Mouse (Mus musculus): ENCODE data around the gene Mfap4.

The Mfap4 gene

GRCm38 (mm10) chr11:61481239-61482090 lies 3.8 kb upstream of the Mfap4 start:
- DNase-seq (ENCODE audit: low spot score), result no peak

DNA sequence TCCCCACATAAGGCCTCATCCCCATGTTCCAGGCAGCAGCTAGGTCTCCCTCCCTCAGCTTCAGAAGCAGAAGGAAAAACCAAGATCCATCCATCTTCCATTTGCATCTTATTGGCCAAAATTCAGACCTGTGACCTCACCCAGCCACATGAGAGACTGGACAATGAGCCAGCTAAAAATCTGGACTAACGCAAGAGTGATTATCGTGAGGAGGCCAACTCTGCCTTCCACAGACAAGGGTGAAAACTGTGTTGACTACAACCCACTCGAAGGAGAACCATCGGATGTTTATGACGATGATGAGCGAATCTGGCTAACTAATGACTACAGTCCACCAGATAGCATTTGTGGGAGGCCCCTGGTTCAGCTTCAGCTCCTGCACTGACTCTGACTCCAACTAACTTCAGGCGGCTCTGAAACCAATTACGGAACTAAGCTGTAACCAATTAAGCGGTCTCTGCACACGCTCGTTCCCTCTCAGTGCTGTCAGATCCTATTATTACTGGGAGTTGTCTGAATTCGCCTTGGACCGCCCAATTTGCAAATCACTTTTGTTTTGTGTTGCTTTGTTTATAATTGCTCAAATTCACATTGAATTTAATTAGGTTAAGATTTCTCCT lies 1.9 kb upstream of the Mfap4 start:
- DNase-seq (ENCODE audit: low spot score), result no peak

DNA sequence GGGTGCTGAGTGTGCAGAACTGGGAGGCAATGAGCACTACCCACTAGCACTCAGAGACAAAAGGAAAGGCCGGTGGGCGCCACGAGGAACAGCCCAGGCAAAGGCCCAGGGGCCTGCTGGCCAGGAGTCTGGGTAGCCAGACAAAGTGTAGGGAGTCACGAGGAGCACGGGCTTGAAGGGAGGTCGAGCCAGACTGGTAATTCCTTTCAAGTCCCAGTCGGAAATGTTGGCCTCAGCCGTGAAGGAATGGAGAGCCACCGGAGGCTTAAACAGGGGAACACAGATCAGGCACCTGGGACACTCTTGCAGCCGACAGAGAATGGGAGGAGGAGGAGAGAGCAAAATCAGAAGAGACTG lies 997 bp upstream of the Mfap4 start:
- no peak for DNase-seq (ENCODE audit: low spot score)

- no peak for DNase-seq (ENCODE audit: low spot score)
Observed at GRCm38 (mm10) chr11:61485541-61486457, 568 bp downstream of the Mfap4 start.

DNA sequence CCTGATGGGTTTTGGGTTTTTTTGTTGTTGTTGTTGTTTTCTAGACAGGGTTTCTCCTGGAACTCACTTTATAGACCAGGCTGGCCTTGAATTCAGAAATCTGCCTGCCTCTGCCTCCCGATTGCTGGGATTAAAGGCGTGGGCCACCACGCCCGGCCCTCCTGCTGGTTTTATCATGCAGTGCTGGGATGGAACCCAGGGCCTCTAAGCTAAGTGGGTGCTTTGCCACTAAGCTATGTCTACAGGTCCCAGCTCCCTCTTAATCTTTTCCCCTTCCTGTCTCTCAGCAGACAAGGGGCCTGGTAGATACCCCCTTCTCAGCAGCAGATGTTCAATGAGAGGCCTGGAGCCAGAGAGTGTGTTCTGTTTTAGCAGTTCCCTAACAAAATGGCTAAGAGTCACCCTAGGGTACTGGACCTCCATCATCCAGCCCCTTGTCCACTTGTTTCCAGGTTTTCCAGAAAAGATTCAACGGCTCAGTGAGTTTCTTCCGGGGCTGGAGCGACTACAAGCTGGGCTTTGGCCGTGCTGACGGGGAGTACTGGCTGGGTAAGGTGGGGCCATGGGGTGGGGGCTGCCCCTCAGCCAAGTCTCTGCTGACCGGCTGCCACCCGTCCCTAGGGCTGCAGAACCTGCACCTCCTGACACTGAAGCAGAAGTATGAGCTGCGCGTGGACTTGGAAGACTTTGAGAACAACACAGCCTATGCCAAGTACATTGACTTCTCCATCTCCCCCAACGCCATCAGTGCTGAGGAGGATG lies 1.4 kb downstream of the Mfap4 start:
- no peak for DNase-seq (ENCODE audit: low spot score)

DNA sequence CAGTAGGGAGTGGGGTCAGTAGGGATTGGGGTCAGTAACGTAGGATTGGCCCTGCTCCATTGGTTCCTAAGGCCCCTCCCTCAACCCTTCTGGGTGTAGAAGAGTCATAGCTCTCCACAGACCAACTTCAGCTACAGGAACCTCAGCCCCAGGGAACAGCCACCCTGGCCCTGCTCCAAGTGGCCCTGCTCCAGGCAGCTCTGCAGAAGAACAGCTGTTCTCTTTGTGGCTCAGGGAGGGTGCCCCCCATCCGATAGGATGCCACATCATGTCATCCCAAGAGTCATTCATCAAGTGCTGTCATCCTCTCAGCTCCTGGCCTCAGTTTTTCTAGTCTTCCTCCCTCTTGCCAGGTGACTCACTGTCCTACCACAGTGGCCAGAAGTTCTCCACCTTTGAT lies 2.2 kb downstream of the Mfap4 start:
- peak; percentile 70 for DNase-seq (ENCODE audit: low spot score)

GRCm38 (mm10) chr11:61487936-61488335 lies 2.7 kb downstream of the Mfap4 start:
- no peak for DNase-seq (ENCODE audit: low spot score)

DNA sequence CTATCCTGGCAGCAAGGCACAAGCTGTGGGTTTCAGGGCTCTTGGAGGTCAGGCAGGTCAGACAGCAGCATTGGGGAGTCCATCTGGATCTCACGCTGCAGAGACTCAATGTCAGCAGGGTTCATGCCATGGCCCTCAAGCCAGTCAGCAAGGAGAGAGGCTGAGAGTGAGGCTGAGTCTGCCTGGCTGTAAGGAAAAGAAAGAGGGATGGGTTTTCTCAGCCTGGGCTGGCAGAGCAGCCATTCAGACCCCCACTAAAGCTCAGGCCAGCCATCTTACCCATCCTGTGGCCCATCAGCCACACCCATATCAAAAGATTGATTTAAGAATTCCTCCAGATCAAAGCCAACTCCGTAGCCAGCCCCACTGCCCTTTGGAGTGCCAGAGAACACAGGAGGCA lies 3.9 kb downstream of the Mfap4 start:
- DNase-seq (ENCODE audit: low spot score), result no peak

DNA sequence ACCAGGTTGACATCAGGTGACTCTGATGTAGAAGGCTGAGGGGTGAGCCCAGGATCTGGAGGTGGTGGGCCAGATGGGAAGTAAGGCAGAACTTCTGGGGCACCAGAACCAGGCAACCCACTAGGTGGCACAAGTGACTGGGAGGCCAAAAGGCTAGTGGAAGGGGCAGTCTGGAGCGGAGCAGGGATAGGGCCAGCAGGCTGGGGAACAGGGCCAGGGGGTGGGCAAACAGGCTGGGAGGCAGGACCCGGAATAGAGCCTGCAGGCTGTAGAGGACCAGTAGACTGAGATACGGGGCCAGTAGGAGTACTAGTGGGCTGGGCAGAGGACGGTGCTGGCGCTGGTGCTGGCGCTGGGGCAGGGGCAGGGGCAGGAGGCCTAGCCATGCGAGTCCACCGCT lies 4.6 kb downstream of the Mfap4 start:
- DNase-seq (ENCODE audit: low spot score), result no peak

GRCm38 (mm10) chr11:61490944-61491520 lies 5.8 kb downstream of the Mfap4 start:
- DNase-seq (ENCODE audit: low spot score), result no peak

GRCm38 (mm10) chr11:61492749-61493401 lies 7.6 kb downstream of the Mfap4 start:
- no peak for DNase-seq (ENCODE audit: low spot score)

GRCm38 (mm10) chr11:61493525-61494128 lies 8.4 kb downstream of the Mfap4 start:
- no peak for DNase-seq (ENCODE audit: low spot score)

GRCm38 (mm10) chr11:61494129-61494997 lies 9.1 kb downstream of the Mfap4 start, which contains the start of gene Mapk7:
Mapk7 (minus strand) TSS chr11:61494406.
- DNase-seq (ENCODE audit: low spot score), result peak; percentile 98

DNA sequence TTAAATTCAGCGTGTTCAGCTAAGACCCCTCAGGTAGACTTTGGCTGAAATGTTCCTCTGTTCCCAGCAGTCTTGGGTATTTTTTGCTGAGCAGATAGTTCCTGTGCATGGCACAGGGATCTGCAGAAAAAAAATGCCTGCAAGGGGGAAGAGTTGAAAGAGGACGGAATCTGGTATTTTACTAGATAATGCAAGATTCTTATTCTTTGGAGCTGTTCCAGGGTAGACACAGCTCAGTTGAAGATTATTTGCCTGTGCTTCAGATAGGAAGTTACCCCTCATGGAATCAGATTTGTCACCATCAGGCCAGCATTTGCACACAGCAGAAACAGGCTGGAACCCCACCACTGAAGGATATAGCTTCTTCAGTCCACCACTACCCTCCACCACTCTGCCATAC lies 10.3 kb downstream of the Mfap4 start:
- DNase-seq (ENCODE audit: low spot score), result no peak

DNA sequence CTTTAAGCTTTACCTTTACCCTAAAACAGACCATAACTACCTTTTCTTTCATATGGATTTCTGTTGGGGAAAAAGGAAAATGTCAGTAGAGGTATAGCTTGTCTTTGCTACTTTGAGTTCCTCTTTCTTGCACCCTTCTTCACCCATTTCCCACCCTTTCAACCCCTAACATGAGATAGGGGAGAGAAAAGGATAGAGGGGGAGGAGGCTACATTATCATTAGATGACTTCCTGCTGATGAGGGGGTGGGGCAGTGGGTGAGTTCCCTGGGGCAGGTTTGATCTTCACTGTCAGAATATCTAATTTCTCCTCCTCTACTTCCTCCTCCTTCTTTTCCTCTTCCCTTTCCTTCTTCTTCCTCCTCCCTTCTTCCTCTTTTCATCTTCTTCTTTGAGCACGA lies 12.3 kb downstream of the Mfap4 start:
- DNase-seq (ENCODE audit: low spot score), result no peak

GRCm38 (mm10) chr11:61498736-61499504 lies 13.7 kb downstream of the Mfap4 start:
- no peak for DNase-seq (ENCODE audit: low spot score)

DNA sequence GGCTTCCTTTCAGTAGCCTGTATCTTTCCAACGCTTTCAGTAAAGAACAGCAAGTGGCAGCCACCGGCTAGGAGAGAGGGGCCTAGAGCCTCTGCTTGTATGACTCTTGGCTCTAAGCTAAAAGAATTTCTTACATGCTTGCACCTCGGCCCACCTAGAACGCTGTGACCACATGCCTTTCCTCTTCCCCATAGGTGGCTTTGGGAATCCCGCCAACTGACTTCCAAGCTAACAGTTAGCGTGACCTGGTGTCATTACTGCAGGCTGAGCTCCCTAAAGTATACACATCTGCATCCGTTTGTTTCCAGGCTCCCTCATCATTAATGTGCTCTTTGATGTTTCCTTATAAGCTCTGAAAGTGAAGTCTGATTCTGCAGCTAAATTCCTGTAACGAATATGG lies 18.7 kb downstream of the Mfap4 start:
- DNase-seq (ENCODE audit: low spot score), result no peak

DNA sequence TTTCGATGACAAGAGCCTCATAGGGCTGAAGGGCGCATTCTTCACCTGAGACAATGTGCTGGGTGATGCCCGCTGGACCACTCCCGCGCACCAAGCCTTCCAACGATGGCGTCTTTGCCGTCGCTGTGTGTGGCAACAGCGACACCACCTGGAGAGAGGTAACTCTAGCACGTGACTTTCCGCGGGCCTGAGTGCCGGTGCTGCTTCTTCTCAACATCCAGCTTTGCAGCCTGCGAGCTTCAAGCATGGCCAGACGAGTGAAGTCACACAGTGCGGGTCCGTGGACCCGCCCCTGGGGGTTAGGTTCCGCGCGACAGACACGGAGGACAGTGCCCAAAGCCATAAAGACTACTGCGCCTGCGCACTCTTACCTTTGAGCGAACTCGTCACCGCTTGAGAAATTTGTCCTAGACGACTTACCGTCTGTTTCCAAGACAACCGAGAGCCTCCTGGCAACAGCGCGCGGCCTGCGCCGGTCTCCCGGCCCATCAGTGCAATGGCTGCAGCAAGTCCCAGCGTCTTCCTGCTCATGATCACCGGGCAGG lies 19.6 kb downstream of the Mfap4 start, which contains the start of gene B9d1:
TSS of gene B9d1 (plus strand) at position 432 of the 545 bp plus-strand sequence.
- peak; percentile 98 for DNase-seq (ENCODE audit: low spot score)

Data from layer of hippocampus, adult 11-12 months (tissue).